Mouse (Mus musculus) bone marrow, adult 2 months (tissue): Measurements from ENCODE around the gene Rad51ap1.

Experiments used
- CTCF ChIP-seq: fragments of 200-500 bp; IDR thresholded peaks from 2 replicates; pipeline ENCODE4 v1.5.1; 2011; ENCODE audit warnings: low read length, control low read depth; ENCODE audit not compliant: control insufficient read depth, insufficient read depth
- POLR2A ChIP-seq: fragments of 200-500 bp; IDR thresholded peaks from 2 replicates; pipeline ENCODE4 v1.6.1; 2011; ENCODE audit warnings: low read depth, mild to moderate bottlenecking, control low read depth, low read length, borderline replicate concordance; ENCODE audit not compliant: control insufficient read depth

DNA sequence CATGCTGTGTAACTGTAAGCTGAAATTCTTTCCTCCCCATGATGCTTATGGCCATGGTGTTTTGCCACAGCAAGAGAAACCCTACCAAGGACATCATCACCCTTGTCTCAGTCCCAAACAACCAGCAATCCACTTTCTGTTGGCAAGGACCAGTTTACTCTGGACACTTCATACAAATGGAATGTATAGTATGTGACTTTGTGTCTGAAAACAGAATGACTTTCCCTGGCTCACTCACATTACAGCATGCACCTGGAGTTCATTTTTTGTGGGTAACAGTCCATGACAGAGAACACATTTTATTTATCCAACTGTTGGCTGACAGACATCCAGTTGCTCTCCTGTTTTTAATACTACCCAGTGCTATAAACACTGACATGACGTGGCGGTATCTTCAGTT is 6.5 kb downstream of the Rad51ap1 start:
- TF ChIP-seq POLR2A (no peak), CTCF (no peak)
